Mouse (Mus musculus) brain, embryonic 14.5 days (tissue): ENCODE results near the gene Nr3c2. TPM values are rescaled to one million over a fixed set of nuclear protein-coding genes. Genes with fewer than 3 reads are reported as not detected.

Source experiments
- DNase-seq: peaks from one replicate; pipeline ENCODE4 v3.0.0-alpha.2; 2011; ENCODE audit warnings: low read depth
- CTCF ChIP-seq: fragments of 200-500 bp; IDR thresholded peaks from 2 replicates; pipeline ENCODE4 v1.5.1; 2012; ENCODE audit warnings: inconsistent platforms, mild to moderate bottlenecking, moderate library complexity, borderline replicate concordance; ENCODE audit not compliant: insufficient read depth, insufficient read length; ENCODE audit errors: extremely low read depth
- POLR2A ChIP-seq: fragments of 200-500 bp; IDR thresholded peaks from 2 replicates; pipeline ENCODE4 v1.6.1; 2012; ENCODE audit warnings: mild to moderate bottlenecking, inconsistent platforms, borderline replicate concordance; ENCODE audit not compliant: poor library complexity, insufficient read depth, insufficient read length, severe bottlenecking; ENCODE audit errors: extremely low read depth
- polyA plus RNA-seq: library from polyadenylated mRNA; depleted of rRNA; stranded (reverse); fragments of >200 nt; gene quantifications from 2 replicates; pipeline ENCODE4 v1.2.3, GENCODE M21; 2012

The Nr3c2 gene
- polyA plus RNA-seq, 1 experiment, result 1.5 TPM

DNA sequence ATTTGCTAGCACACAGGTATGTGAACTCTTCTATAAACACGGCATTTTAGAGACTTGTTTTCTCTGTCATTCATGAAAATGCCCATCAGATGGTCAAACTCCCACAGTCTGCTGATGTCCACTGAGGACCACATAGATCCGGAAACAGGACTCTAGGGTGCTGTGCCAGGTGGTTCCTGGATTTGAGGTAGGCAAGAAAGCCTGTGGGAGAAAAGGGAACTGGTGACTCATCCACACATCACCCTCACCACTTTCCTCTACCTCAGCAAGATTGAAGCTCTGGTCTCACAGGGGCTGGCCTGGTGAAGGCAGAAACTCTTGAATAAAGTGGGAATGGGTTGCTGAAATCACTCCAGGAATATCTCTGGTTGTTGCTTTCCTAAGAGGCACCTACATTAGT, 213.5 kb downstream of the Nr3c2 start:
- TF ChIP-seq CTCF (no peak), POLR2A (no peak)
- DNase-seq, result no peak

DNA sequence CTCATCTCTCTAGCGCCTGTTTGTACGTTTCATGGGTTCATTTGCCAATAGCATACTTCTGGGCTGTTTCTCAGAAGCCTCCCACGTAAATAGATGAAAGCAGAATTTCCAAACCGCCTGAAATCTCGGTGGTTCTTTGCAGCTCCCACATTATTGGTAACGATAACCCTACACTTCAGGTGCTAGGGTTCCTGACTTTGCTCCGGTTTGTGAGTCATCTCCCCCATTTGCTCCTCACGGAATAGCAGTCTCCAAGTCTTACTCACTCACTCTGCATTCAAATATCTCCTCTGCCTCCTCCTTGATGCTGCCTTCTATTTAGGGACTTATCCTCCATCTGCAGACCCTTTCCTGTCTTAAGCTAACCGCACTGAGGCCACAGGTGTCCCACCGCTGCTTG, 215.5 kb downstream of the Nr3c2 start:
- TF ChIP-seq POLR2A, result no peak
- no peak for TF ChIP-seq CTCF
- DNase-seq, result no peak

- TF ChIP-seq POLR2A (no peak), CTCF (no peak)
- DNase-seq, result no peak
These were observed 217.3 kb downstream of the Nr3c2 start for GRCm38 (mm10) chr8:77116419-77117079.

- TF ChIP-seq CTCF, result no peak
- no peak for TF ChIP-seq POLR2A
- peak; percentile 11 for DNase-seq
These were observed 221.7 kb downstream of the Nr3c2 start for GRCm38 (mm10) chr8:77120810-77121570.

DNA sequence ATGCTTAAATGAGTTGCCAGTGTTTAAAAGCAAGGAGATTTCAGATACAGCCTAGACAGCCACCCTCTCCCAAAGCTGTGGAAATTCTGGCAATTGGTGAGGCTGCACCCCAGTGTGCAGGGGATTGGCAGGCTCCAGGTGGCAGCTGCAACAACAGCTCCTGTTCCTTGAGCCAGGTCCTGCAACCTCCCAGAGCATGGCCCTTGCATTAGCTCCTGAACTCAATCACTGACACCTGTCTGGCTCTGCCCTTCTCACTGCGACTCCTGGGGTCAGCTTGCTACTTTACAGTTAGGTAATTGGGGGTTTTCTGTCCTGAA, 222.3 kb downstream of the Nr3c2 start:
- no peak for DNase-seq
- TF ChIP-seq POLR2A (no peak), CTCF (no peak)

- no peak for DNase-seq
- TF ChIP-seq CTCF (no peak), POLR2A (no peak)
These were observed 223.1 kb downstream of the Nr3c2 start for GRCm38 (mm10) chr8:77122300-77122699.

DNA sequence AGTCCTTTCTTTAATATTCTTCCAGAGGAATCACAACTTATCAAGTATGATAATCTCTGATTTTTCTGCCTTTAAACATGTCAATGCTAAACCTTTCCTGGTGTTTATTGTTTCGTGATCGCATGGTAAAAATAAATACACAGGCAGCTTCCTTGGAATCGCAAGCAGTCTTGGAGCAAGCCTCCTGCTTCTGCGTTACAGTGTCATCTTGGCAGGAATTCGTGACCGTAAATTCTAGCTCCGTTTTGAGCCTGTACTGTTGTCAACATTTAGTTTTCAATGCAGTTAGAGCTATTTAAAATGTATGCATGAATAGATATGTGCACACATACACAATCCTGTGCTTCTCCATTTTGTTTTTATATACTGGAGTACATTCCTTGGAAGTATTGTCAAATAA, 226.5 kb downstream of the Nr3c2 start:
- TF ChIP-seq POLR2A (no peak), CTCF (no peak)
- no peak for DNase-seq

DNA sequence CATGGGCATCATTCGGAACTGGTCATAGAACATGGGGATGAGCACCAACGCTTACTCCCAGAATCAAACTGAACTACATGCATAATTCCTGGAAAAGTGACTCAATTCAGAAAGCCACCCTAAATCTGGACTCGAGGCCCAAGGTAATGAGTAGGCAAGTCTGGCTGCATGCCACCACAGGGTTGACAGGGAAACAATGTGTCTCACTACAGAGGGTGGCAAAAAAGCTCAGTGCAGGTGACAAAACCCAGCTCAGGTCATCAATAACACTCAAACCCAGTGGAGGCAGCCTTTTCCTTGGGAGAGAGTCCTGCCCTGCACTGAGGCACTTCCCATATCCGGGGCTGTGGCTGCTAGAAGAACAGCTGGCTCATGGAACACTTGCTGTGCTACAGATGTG, 228.8 kb downstream of the Nr3c2 start:
- no peak for DNase-seq
- TF ChIP-seq POLR2A, result no peak
- TF ChIP-seq CTCF, result no peak

DNA sequence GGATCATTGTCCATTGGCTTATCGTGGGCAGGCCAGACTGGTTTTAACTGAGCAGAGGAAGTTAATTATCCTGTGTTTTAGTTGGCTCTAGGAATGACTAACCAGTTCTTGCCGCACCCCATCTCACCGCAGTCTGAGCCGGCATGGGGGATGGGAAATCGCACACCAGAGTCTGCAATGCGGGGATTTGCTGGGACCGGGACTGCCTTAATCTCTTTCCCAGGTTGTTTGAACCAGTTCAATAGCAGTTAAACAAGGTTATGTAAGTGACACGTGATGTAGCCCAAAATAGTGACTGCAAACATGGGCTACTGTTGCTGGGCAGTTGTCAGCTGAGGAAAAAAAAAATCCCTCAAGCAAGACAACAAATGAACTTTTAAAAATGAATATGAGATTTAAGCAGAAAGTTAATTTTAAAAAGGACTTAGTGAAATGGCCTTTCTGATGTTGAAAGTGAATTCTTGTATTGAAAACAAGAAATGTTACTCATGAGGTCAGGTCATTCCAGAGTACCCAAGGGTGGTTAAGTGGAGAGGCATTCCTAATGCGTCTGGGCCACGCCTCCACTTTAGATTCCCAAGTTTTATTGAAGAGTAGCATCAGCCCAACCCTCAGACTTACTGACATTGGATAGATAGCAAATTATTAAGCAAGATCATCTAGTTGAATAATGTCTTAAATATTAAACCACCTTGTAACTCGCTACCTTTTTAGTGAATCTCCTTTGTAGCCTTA, 233.8 kb downstream of the Nr3c2 start:
- TF ChIP-seq POLR2A (no peak), CTCF (no peak)
- DNase-seq, result peak; percentile 38

GRCm38 (mm10) chr8:77133797-77134385, 234.6 kb downstream of the Nr3c2 start:
- TF ChIP-seq POLR2A, result no peak
- no peak for TF ChIP-seq CTCF
- DNase-seq, result no peak

DNA sequence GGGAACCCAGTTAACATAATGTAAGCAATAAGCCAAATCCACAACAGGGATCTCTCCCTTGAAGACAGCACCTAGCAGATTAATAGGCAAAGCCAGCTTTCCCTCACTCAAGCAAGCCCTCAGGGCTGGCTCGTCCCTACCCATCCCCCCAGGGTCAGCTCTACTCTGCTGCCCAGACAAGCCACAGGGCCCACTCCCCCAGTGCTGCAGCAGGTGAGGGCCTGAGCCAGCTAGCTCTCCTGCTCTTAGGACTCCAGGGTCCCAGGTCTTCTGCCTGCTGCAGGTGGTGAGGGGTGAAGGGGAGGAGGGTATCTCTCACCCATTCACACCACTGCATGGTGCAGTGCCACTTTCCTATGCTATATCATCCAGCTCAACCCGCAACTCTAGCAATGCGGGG, 246.0 kb downstream of the Nr3c2 start:
- TF ChIP-seq POLR2A, result no peak
- TF ChIP-seq CTCF, result no peak
- no peak for DNase-seq
